Mouse (Mus musculus): ENCODE measurements around the gene Herc2.

DNA sequence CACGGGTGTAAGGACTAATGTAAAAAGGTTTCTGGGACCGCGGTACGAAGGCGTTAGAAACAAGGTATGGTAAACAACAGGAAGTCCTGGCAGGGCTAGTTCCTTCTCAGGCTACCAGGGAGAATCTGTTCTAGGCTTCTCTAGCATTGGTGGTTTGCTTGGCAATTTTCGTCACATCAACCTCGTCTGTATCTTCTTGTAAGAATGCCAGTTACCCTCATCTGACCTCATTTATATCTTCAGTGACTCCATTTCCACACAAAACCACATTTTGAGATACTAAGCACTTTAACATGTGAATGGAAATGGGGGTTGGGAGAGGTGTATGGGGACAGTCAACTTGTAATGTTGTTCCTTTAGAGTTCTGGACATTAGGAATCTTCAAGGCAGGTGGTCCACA is 98.9 kb downstream of the Herc2 start:
- TF ChIP-seq CTCF (IDR thresholded peaks at IDR 0.05; ENCODE audit: borderline replicate concordance, insufficient read depth, low read depth, low read length) (no peak), POLR2A (IDR thresholded peaks at IDR 0.05; ENCODE audit: borderline replicate concordance, insufficient read depth, low read length) (no peak)
